Mouse (Mus musculus) midbrain, embryonic 14.5 days (tissue): Measurements from ENCODE around the gene Ak5. TPM values are rescaled to one million over a fixed set of nuclear protein-coding genes. Genes with fewer than 3 reads are reported as not detected.
A peak's percentile ranks its signal among the peaks of the same experiment; 100 is the strongest.
"Not testable (repeated sequence)": the region's sequence is repeated elsewhere in the genome, so short reads cannot be mapped to it uniquely, and the experiment has no call there.

ENCODE experiments used
- ATAC-seq: fragments of 200-750 bp; cut with Nextera tagmentation; 2 replicates; pipeline ENCODE4 v1.8.0; 2017; ENCODE audit warnings: moderate number of reproducible peaks, moderate library complexity; ENCODE audit not compliant: low FRiP score, low TSS enrichment
- DNase-seq: peaks from one replicate; pipeline ENCODE4 v3.0.0-alpha.2; 2015
- H3K27ac ChIP-seq: fragments of 300-500 bp; sonication (generic); replicated peaks from 2 replicates; pipeline ENCODE4 v1.5.1; 2014; ENCODE audit warnings: mild to moderate bottlenecking, low read depth, low read length, moderate library complexity
- H3K27me3 ChIP-seq: fragments of 300-500 bp; sonication (generic); 2 replicates; pipeline ENCODE4 v1.6.1; 2014; ENCODE audit warnings: low read length, control low read depth, mixed read lengths; ENCODE audit not compliant: control insufficient read depth, insufficient read depth
- H3K36me3 ChIP-seq: fragments of 300-500 bp; sonication (generic); 2 replicates; pipeline ENCODE4 v1.6.1; 2014; ENCODE audit warnings: low read length, control low read depth; ENCODE audit not compliant: control insufficient read depth, insufficient read depth
- H3K4me1 ChIP-seq: fragments of 300-500 bp; sonication (generic); 2 replicates; pipeline ENCODE4 v1.6.1; 2014; ENCODE audit warnings: mild to moderate bottlenecking, antibody characterized with exemption, low read length, control low read depth; ENCODE audit not compliant: control insufficient read depth, insufficient read depth
- H3K4me2 ChIP-seq: fragments of 300-500 bp; sonication (generic); 2 replicates; pipeline ENCODE4 v1.6.1; 2014; ENCODE audit warnings: mild to moderate bottlenecking, low read length, moderate library complexity
- H3K4me3 ChIP-seq: fragments of 300-500 bp; sonication (generic); replicated peaks from 2 replicates; pipeline ENCODE4 v1.5.1; 2014; ENCODE audit warnings: low read depth, low read length
- H3K9ac ChIP-seq: fragments of 300-500 bp; sonication (generic); replicated peaks from 2 replicates; pipeline ENCODE4 v1.6.1; 2014; ENCODE audit warnings: mild to moderate bottlenecking, low read length, moderate library complexity
- H3K9me3 ChIP-seq: fragments of 300-500 bp; sonication (generic); 2 replicates; pipeline ENCODE4 v1.6.1; 2016; ENCODE audit warnings: low read length, control low read depth, mixed read lengths; ENCODE audit not compliant: control insufficient read depth
- WGBS: fragments of 180-500 bp; shearing (Covaris S2); extraction: QIAGEN DNeasy Blood & Tissue Kit; methylation state at CpG from one replicate; pipeline ENCODE4 v1.1.7; 2014; 5-methylcytosine and 5-hydroxymethylcytosine counted together
- polyA plus RNA-seq: library from polyadenylated mRNA; unstranded; fragments of >200 nt; fragmentation: Nextera tagmentation; extraction: Ambion mirVana; gene quantifications from 2 replicates; pipeline ENCODE4 v1.2.1, GENCODE M21; 2014

Gene Ak5
- polyA plus RNA-seq, 1 experiment from 2014 or later: 9.2 TPM

DNA sequence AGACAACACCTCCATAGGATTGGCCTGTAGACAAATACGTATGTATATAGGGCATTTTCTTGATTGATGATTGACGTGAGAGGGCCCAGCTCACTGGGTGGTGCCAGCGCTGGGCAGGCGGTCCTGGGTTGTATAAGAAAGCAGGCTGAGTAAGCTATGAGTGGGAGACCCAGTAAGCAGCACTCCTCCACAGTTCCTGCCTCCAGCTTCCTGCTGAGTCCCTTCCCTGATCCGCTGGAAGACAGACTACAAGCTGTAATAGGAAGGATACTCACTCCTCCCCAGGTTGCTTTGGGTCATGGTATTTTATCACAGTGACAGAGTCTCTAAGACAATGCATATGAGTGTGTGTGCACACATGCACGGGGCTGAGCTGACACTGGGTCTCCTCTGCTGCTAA, 82.6 kb downstream of the Ak5 start:
- no peaks in the 10 kb centered on the region for H3K4me1 ChIP-seq
- 79% methylated on average over 6 of the region's 6 CpGs for WGBS

DNA sequence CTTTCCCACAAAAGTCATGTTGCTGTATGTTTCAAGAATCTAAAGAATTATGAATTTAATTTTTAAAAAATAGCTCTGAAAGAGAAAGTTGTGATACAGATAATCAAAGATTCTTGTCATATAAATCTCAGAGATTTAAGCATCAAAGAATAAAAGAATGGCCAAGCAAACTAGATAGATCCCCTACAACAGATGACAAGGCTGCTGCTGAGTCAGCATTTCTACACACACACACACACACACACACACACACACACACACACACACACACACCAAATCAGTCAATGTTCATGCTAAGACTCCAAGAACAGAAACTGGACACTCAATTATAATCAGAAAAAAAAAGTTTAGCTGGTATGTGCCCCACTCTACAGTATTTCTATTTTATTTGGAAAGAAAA, 85.1 kb downstream of the Ak5 start:
- ATAC-seq (no peak), DNase-seq (no peak)
- H3K4me3 ChIP-seq: no peak overlapping the region
- no peak overlapping the region for H3K4me2 ChIP-seq
- H3K9ac ChIP-seq: no peak overlapping the region
- peaks cover 9% of the 10 kb centered on the region for H3K4me1 ChIP-seq
- H3K27ac ChIP-seq: no peak overlapping the region
- H3K36me3 ChIP-seq: no peaks in the 10 kb centered on the region
- H3K9me3 ChIP-seq: no peaks in the 10 kb centered on the region
- H3K27me3 ChIP-seq: no peaks in the 10 kb centered on the region

More for the DNA sequence above, 82.6 kb downstream of the Ak5 start:
- Histone ChIP-seq H3K4me3 (no peak overlapping the region), H3K27ac (no peak overlapping the region), H3K9ac (no peak overlapping the region), H3K36me3 (no peaks in the 10 kb centered on the region), H3K9me3 (no peaks in the 10 kb centered on the region), H3K27me3 (no peaks in the 10 kb centered on the region), H3K4me2 (no peak overlapping the region)
- no peak for ATAC-seq
- no peak for DNase-seq

DNA sequence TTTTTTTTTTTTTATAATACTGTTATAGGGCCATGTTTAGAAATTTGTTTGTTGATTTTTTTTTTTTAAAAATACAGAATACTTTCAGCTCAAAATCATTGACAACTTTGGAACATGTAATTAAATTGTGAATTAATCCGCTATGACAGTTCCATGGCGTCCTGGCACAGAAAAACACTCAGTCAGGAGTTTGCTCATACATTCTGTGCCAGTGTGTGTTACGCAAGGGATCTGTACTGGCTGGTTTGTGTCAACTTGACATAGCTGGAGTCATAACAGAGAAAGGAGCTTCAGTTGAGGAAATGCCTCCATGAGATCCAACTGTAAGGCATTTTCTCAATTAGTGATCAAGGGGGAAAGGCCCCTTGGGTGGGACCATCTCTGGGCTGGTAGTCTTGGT, 86.3 kb downstream of the Ak5 start:
- H3K27me3 ChIP-seq, ATAC-seq, DNase-seq, H3K9me3 ChIP-seq, H3K36me3 ChIP-seq, H3K4me2 ChIP-seq, H3K9ac ChIP-seq, H3K27ac ChIP-seq, H3K4me3 ChIP-seq: not testable (repeated sequence)
- WGBS: 92% methylated on average over 3 of the region's 3 CpGs
- peaks cover 12% of the 10 kb centered on the region for H3K4me1 ChIP-seq

DNA sequence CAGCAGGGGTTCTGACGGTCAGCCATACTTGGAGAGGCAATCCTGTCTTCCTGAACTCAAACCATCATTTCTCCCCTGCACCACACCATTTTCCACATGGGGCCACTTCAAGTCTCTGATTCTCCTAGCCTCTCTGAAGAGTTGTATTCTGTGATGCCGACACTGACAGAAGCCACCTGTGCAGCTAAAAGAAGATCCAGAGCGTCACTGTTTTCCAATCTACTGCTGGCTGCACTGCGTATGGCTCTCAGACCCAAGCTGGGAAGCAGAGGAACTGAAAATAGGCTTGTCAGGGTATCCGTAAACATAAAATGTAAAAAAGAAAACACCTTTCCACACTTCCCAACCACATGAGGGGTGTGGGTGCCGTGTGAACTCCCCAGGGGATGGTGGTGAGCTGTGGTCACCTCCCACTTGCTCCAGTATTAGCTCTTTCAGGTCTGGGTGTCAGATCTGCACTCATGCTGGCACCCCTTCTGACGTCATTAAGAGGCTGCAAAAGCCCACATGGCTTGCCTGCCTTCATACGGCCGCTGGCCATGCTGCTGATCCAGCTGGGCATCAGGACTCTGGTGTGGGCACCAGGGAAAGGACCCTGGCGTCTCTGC, 88.1 kb downstream of the Ak5 start:
- 85% methylated on average over 10 of the region's 10 CpGs for WGBS
- no peak for ATAC-seq
- no peaks in the 10 kb centered on the region for H3K36me3 ChIP-seq

DNA sequence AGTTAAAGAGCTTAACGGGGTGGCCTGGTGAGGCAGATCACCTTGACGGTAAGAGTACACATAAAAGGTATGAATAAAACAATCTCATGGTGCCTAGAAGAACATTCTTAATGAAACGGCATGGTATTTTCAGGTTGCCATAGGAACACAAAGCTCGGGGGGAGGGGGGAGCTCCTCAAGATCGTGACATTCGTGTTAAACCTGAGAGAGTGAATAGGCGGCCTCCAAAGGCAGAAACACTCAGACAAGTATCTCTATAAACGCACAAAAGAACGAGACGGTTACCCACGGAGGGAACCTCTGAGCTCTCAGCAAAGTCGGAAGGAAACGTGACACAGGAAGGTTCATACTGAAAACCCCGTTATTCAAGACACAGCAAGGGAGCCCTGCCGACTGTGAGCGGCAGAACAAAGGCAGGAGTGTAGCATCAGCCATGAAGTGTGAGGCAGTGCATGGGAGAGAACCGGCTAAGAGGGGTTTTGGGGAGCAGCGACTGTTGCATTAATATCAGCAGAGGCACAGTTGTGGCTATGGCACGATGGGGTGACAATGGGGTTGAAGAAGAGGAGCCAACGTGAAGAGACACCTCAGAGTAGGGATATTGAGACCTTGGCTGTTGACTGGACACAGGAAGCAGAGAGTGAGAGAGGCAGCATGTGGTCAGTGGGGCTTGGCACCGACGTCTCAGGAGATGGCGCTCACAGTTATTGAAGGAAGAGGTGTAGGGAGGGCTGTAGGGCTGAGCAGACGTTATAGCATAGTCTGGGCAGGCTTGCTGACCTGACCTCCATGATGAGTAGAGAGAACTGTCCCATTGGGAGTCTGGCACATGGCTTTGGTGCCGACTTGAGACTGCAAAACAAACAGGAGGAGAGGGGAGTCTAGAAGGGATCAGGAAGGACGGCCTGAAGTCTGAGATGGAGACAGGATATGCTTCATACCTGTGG, 89.6 kb downstream of the Ak5 start:
- Histone ChIP-seq H3K27me3 (no peaks in the 10 kb centered on the region), H3K27ac (peak overlapping the region; percentile 74), H3K9me3 (no peaks in the 10 kb centered on the region), H3K4me3 (no peak overlapping the region), H3K4me2 (peak overlapping the region; percentile 24), H3K9ac (no peak overlapping the region; the same call in 1 of the 2 replicates), H3K36me3 (no peaks in the 10 kb centered on the region), H3K4me1 (peaks cover 12% of the 10 kb centered on the region)
- 40% methylated on average over 26 of the region's 26 CpGs for WGBS
- ATAC-seq (peak; percentile 64; the same call in 1 of the 2 replicates), DNase-seq (peak; percentile 83)

More for the DNA sequence above, 88.1 kb downstream of the Ak5 start:
- no peak overlapping the region for H3K9ac ChIP-seq
- H3K4me1 ChIP-seq: peaks cover 12% of the 10 kb centered on the region
- no peak overlapping the region for H3K4me3 ChIP-seq
- DNase-seq: no peak
- H3K9me3 ChIP-seq: no peaks in the 10 kb centered on the region
- H3K27me3 ChIP-seq: no peaks in the 10 kb centered on the region
- no peak overlapping the region for H3K4me2 ChIP-seq
- no peak overlapping the region for H3K27ac ChIP-seq

DNA sequence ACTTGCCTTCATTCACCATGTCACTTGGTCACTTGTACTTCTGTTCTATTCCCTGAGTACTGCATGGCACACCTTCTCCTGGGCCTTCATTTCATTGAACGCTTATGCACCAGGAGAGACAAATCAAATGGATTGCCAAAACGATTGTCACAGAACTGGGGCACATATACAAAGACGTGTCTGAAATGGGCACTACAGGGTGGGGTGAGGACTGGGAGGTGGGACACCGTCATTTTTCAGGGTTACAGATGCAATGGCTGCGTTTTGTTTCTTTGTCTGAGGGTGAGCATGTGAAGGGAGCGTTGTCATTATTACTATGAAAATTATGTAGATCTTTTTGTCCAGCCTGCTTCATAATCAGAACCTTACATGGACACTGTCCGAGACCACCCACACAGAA, 90.4 kb downstream of the Ak5 start:
- Histone ChIP-seq H3K9me3 (no peaks in the 10 kb centered on the region), H3K4me3 (no peak overlapping the region), H3K27ac (0 out of 2 replicates have a peak overlapping the region, but pooled peaks have one; percentile 74), H3K4me2 (no peak overlapping the region), H3K36me3 (no peaks in the 10 kb centered on the region), H3K9ac (no peak overlapping the region), H3K4me1 (peaks cover 12% of the 10 kb centered on the region), H3K27me3 (no peaks in the 10 kb centered on the region)
- no peak for ATAC-seq
- no peak for DNase-seq
- WGBS: 72% methylated on average over 7 of the region's 7 CpGs

DNA sequence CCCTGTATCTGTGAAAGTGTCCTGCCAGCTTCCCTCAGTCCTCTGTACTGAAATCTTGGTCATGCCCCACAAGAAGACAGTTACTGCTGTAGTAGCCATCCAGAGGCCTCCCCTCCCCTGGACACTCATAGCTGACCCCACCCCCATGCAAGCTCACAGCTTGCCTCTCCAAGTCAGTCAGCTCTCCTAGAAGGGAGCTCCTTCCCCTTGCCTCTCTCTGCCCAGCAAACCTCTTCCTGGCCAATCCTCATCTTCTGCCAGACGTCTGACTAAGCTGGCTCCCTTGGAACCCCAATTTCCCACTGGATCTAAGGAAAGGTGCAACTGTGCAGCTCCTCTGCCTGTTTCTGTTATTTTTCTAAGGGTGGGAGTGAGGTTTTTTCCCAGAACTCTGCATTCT, 90.9 kb downstream of the Ak5 start:
- Histone ChIP-seq H3K4me2 (no peak overlapping the region), H3K9me3 (no peaks in the 10 kb centered on the region), H3K9ac (no peak overlapping the region), H3K27ac (no peak overlapping the region), H3K4me3 (no peak overlapping the region), H3K27me3 (no peaks in the 10 kb centered on the region), H3K4me1 (peaks cover 12% of the 10 kb centered on the region), H3K36me3 (no peaks in the 10 kb centered on the region)
- no peak for ATAC-seq
- no peak for DNase-seq
- 67% methylated on average over 1 of the region's 1 CpGs for WGBS

DNA sequence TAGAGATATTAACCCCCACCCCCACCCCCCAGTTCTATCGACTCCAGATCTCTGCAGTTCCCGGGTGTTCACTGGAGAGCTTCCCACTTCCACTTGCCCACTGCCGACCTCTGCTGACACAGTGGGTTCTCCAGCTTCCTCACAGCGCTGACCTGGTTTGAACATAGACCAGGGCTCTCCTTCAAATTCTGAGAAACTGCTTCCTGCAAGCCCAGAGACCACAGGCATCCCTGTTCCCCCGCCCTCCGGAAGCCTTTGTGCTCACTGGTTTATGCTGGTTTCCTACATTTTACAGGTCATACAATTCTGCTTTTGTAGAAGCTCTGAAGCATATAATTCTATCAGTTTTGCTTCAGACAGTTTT, 98.9 kb downstream of the Ak5 start:
- Histone ChIP-seq H3K27me3 (no peaks in the 10 kb centered on the region), H3K9ac (no peak overlapping the region), H3K4me2 (no peak overlapping the region), H3K4me1 (no peaks in the 10 kb centered on the region), H3K9me3 (no peaks in the 10 kb centered on the region), H3K27ac (no peak overlapping the region), H3K36me3 (no peaks in the 10 kb centered on the region), H3K4me3 (no peak overlapping the region)
- ATAC-seq (no peak), DNase-seq (no peak)
- WGBS: 89% methylated on average over 6 of the region's 6 CpGs
